Mouse (Mus musculus) megakaryocyte, adult 5-6 weeks (primary cell): ENCODE data around the gene Abcg8. TPM values are rescaled to one million over a fixed set of nuclear protein-coding genes. Genes with fewer than 3 reads are reported as not detected.

ENCODE experiments used
- ATAC-seq: 2 replicates; pipeline ENCODE4 v1.8.0; 2016; ENCODE audit warnings: mild to moderate bottlenecking, inconsistent platforms; ENCODE audit not compliant: poor library complexity, severe bottlenecking
- total RNA-seq, 2 experiments: library from RNA; stranded (forward) in 1 of 2; stranded (reverse) in 1 of 2; fragments of 153-499, 151-499 nt in 1 of 2; fragments of 221-1000, 200-1000 nt in 1 of 2; gene quantifications; 2 replicates each; pipeline versions ENCODE4 v1.2.3 to v1.2.4; 2015 to 2017

Gene Abcg8
- total RNA-seq (2015) (not detected in 2 replicates), total RNA-seq (2017) (not detected in 2 replicates)

- ATAC-seq = peak; percentile 31; the same call in 1 of the 2 replicates
Observed at GRCm38 (mm10) chr17:84675951-84676366, at the start of gene Abcg8. Gene Abcg8 (plus strand): TSS chr17:84676302.

- ATAC-seq = no peak
Observed at GRCm38 (mm10) chr17:84626857-84627305, 49.2 kb upstream of the Abcg8 start.

- ATAC-seq = no peak
Observed at GRCm38 (mm10) chr17:84627721-84628120, 48.4 kb upstream of the Abcg8 start.

- no peak for ATAC-seq
Observed at GRCm38 (mm10) chr17:84628611-84629010, 47.5 kb upstream of the Abcg8 start.

GRCm38 (mm10) chr17:84631836-84632235 is 44.3 kb upstream of the Abcg8 start:
- ATAC-seq = no peak

- peak; percentile 68 for ATAC-seq
Observed at GRCm38 (mm10) chr17:84633443-84633842, 42.7 kb upstream of the Abcg8 start.

GRCm38 (mm10) chr17:84636328-84636727 is 39.8 kb upstream of the Abcg8 start:
- no peak for ATAC-seq

- peak; percentile 49 for ATAC-seq
Observed at GRCm38 (mm10) chr17:84637971-84638370, 38.1 kb upstream of the Abcg8 start.

GRCm38 (mm10) chr17:84639796-84640378 is 36.2 kb upstream of the Abcg8 start:
- no peak for ATAC-seq

GRCm38 (mm10) chr17:84641893-84642292 is 34.2 kb upstream of the Abcg8 start:
- peak; percentile 57 for ATAC-seq

- no peak for ATAC-seq
Observed at GRCm38 (mm10) chr17:84642324-84642723, 33.8 kb upstream of the Abcg8 start.

- no peak for ATAC-seq
Observed at GRCm38 (mm10) chr17:84644292-84645050, 31.6 kb upstream of the Abcg8 start.

GRCm38 (mm10) chr17:84645119-84645518 is 31.0 kb upstream of the Abcg8 start:
- ATAC-seq = no peak

GRCm38 (mm10) chr17:84645894-84646293 is 30.2 kb upstream of the Abcg8 start:
- ATAC-seq = no peak; the same call in 1 of the 2 replicates

- no peak for ATAC-seq
Observed at GRCm38 (mm10) chr17:84646477-84646876, 29.6 kb upstream of the Abcg8 start.

- ATAC-seq = peak; percentile 97
Observed at GRCm38 (mm10) chr17:84647630-84648029, 28.5 kb upstream of the Abcg8 start.

- ATAC-seq = no peak
Observed at GRCm38 (mm10) chr17:84650302-84651017, 25.6 kb upstream of the Abcg8 start.

- no peak for ATAC-seq
Observed at GRCm38 (mm10) chr17:84653544-84653943, 22.6 kb upstream of the Abcg8 start.

- no peak for ATAC-seq
Observed at GRCm38 (mm10) chr17:84656205-84656604, 19.9 kb upstream of the Abcg8 start.

- ATAC-seq = no peak
Observed at GRCm38 (mm10) chr17:84656653-84657421, 19.3 kb upstream of the Abcg8 start.

GRCm38 (mm10) chr17:84657422-84657732 is 18.7 kb upstream of the Abcg8 start:
- ATAC-seq = no peak
